Mouse (Mus musculus) ES-Bruce4 (cell line): ENCODE results near the gene BC016579. TPM values are rescaled to one million over a fixed set of nuclear protein-coding genes. Genes with fewer than 3 reads are reported as not detected.

Experiments
- H3K27ac ChIP-seq: 2 replicates; pipeline ENCODE4 v1.5.1; 2012; ENCODE audit warnings: low read length, inconsistent platforms; ENCODE audit not compliant: insufficient read depth
- H3K27me3 ChIP-seq: 2 replicates; pipeline ENCODE4 v1.6.1; 2012; ENCODE audit warnings: mild to moderate bottlenecking, low read length, inconsistent platforms; ENCODE audit not compliant: control insufficient read depth, poor library complexity, insufficient read depth, severe bottlenecking
- H3K36me3 ChIP-seq: 2 replicates; pipeline ENCODE4 v1.6.1; 2012; ENCODE audit warnings: inconsistent platforms, mild to moderate bottlenecking, low read length, moderate library complexity; ENCODE audit not compliant: control insufficient read depth, poor library complexity, insufficient read depth, severe bottlenecking
- H3K4me1 ChIP-seq: one replicate; pipeline ENCODE4 v1.8.1; 2011; ENCODE audit warnings: low read length; ENCODE audit not compliant: control insufficient read depth, insufficient read depth
- H3K4me3 ChIP-seq: 2 replicates; pipeline ENCODE4 v1.5.1; 2011; ENCODE audit warnings: low read depth, mild to moderate bottlenecking, low read length
- H3K9ac ChIP-seq: 2 replicates; pipeline ENCODE4 v1.6.1; 2012; ENCODE audit warnings: low read depth, mild to moderate bottlenecking, inconsistent platforms; ENCODE audit not compliant: poor library complexity, severe bottlenecking
- H3K9me3 ChIP-seq: replicated peaks from 2 replicates; pipeline ENCODE4 v1.6.1; 2012; ENCODE audit warnings: mild to moderate bottlenecking, low read length, inconsistent platforms; ENCODE audit not compliant: control insufficient read depth, poor library complexity, insufficient read depth, severe bottlenecking
- CTCF ChIP-seq: IDR thresholded peaks from one replicate; pipeline ENCODE4 v1.8.1; 2011; ENCODE audit warnings: low read depth, low read length
- EP300 ChIP-seq: IDR thresholded peaks from 2 replicates; pipeline ENCODE4 v1.6.1; 2011; ENCODE audit warnings: low read depth, low read length; ENCODE audit not compliant: insufficient read depth
- POLR2A ChIP-seq: IDR thresholded peaks from one replicate; pipeline ENCODE4 v1.8.1; 2011; ENCODE audit warnings: low read length; ENCODE audit not compliant: insufficient read depth
- polyA plus RNA-seq: library from polyadenylated mRNA; stranded (reverse); fragments of >200 nt; gene quantifications from 2 replicates; pipeline ENCODE4 v1.2.4, GENCODE M21; 2011; ENCODE audit warnings: low read depth; ENCODE audit not compliant: missing spikeins, insufficient read depth, insufficient read length

Gene BC016579
- polyA plus RNA-seq, 1 experiment, result not detected

- no peaks in the 10 kb centered on the region for H3K27me3 ChIP-seq
- H3K4me1 ChIP-seq, result no peaks in the 10 kb centered on the region
- no peak overlapping the region for H3K27ac ChIP-seq
- no peak overlapping the region for H3K4me3 ChIP-seq
- no peaks in the 10 kb centered on the region for H3K36me3 ChIP-seq
- TF ChIP-seq CTCF, result no peak
- no peak for TF ChIP-seq EP300
- TF ChIP-seq POLR2A, result no peak
- no peaks in the 10 kb centered on the region for H3K9me3 ChIP-seq
- H3K9ac ChIP-seq, result no peak overlapping the region
Observed at GRCm38 (mm10) chr16:45668178-45668577, 14.3 kb upstream of the BC016579 start.

- Histone ChIP-seq H3K4me1 (no peaks in the 10 kb centered on the region), H3K27me3 (no peaks in the 10 kb centered on the region), H3K4me3 (no peak overlapping the region), H3K9me3 (no peaks in the 10 kb centered on the region), H3K9ac (no peak overlapping the region), H3K27ac (no peak overlapping the region), H3K36me3 (no peaks in the 10 kb centered on the region)
- TF ChIP-seq CTCF (no peak), EP300 (no peak), POLR2A (no peak)
Observed at GRCm38 (mm10) chr16:45666136-45666535, 12.3 kb upstream of the BC016579 start.

GRCm38 (mm10) chr16:45662381-45662780 is 8.5 kb upstream of the BC016579 start:
- no peak for TF ChIP-seq POLR2A
- TF ChIP-seq CTCF, result no peak
- no peak for TF ChIP-seq EP300
- H3K36me3 ChIP-seq, result no peaks in the 10 kb centered on the region

GRCm38 (mm10) chr16:45659596-45659995 is 5.7 kb upstream of the BC016579 start:
- H3K4me3 ChIP-seq, result no peak overlapping the region
- H3K4me1 ChIP-seq, result no peaks in the 10 kb centered on the region
- no peak for TF ChIP-seq EP300
- no peak for TF ChIP-seq POLR2A
- no peak for TF ChIP-seq CTCF
- H3K27me3 ChIP-seq, result no peaks in the 10 kb centered on the region
- H3K9ac ChIP-seq, result no peak overlapping the region
- H3K9me3 ChIP-seq, result no peaks in the 10 kb centered on the region
- H3K36me3 ChIP-seq, result no peaks in the 10 kb centered on the region
- no peak overlapping the region for H3K27ac ChIP-seq

More at GRCm38 (mm10) chr16:45662381-45662780, 8.5 kb upstream of the BC016579 start:
- no peak overlapping the region for H3K9ac ChIP-seq
- no peaks in the 10 kb centered on the region for H3K4me1 ChIP-seq
- no peaks in the 10 kb centered on the region for H3K27me3 ChIP-seq
- no peak overlapping the region for H3K27ac ChIP-seq
- H3K4me3 ChIP-seq, result no peak overlapping the region
- H3K9me3 ChIP-seq, result no peaks in the 10 kb centered on the region

- TF ChIP-seq EP300 (no peak), CTCF (no peak), POLR2A (no peak)
- Histone ChIP-seq H3K27ac (no peak overlapping the region), H3K4me1 (no peaks in the 10 kb centered on the region)
Observed at GRCm38 (mm10) chr16:45658248-45658647, 4.4 kb upstream of the BC016579 start.

GRCm38 (mm10) chr16:45657574-45658159 is 3.8 kb upstream of the BC016579 start:
- no peaks in the 10 kb centered on the region for H3K4me1 ChIP-seq
- no peaks in the 10 kb centered on the region for H3K9me3 ChIP-seq
- no peak overlapping the region for H3K4me3 ChIP-seq
- H3K27me3 ChIP-seq, result no peaks in the 10 kb centered on the region; the same call in 1 of the 2 replicates
- TF ChIP-seq EP300 (no peak), POLR2A (no peak), CTCF (no peak)
- H3K9ac ChIP-seq, result no peak overlapping the region
- H3K36me3 ChIP-seq, result no peaks in the 10 kb centered on the region
- H3K27ac ChIP-seq, result no peak overlapping the region

More at GRCm38 (mm10) chr16:45658248-45658647, 4.4 kb upstream of the BC016579 start:
- no peak overlapping the region for H3K4me3 ChIP-seq
- H3K36me3 ChIP-seq, result no peaks in the 10 kb centered on the region
- H3K9ac ChIP-seq, result no peak overlapping the region
- H3K9me3 ChIP-seq, result no peaks in the 10 kb centered on the region
- H3K27me3 ChIP-seq, result no peaks in the 10 kb centered on the region
